15 mouse cellular contexts compared by ENCODE assay signal in the genomic region with DNA sequence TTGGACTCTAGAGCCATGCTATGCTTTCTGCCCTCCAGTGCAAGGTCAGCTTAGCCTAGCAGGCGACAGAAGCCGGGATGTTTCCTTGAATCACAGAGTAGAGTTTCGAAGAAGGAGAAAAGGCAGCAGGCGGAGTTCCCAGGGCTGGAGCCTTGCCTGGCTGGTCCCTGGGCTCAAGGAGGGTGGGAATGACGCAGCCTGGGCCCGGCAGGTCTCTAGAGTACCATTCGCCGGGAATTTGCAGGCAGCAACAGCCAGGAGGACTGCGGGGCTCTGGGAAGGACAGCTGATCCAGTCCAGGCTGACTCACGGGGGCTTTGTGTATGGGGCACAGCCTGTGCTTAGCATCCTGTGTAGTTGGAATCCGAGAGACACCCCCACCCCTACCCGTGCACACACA. TPM values are rescaled to one million over a fixed set of nuclear protein-coding genes. Genes with fewer than 3 reads are reported as not detected.
DNase-seq lines count a peak whose midpoint lies in the region; ATAC-seq and TF ChIP-seq lines count a peak whose summit lies in the region.
"Had no signal": no experiment of that assay in that cellular context is flagged by ENCODE, and none has a peak within 500 bp of the region (broad histone marks: within the 10 kb centered on the region; RNA-seq: fewer than 3 reads in every experiment).

No protein-coding gene starts in this region.

- no peaks in the 10 kb centered on the region for H3K36me3 ChIP-seq in neural tube, embryonic 12.5 days
- no peaks in the 10 kb centered on the region for H3K36me3 ChIP-seq in heart, postnatal 0 days (replicated peaks; ENCODE audit: control insufficient read depth, insufficient read depth, low read length)
- H3K36me3 ChIP-seq: heart, embryonic 13.5 days; stomach, embryonic 15.5 days had no signal

- H3K4me3 ChIP-seq in neural tube, embryonic 12.5 days: no peak overlapping the region
- H3K4me3 ChIP-seq in heart, postnatal 0 days (ENCODE audit: low read depth, low read length): no peak overlapping the region
- H3K4me3 ChIP-seq: erythroblast, embryonic 14.5 days; heart, embryonic 13.5 days; stomach, embryonic 15.5 days had no signal

- no peak overlapping the region for H3K4me2 ChIP-seq in neural tube, embryonic 12.5 days (replicated peaks)
- no peak overlapping the region for H3K4me2 ChIP-seq in heart, postnatal 0 days (ENCODE audit: low read depth, low read length)
- H3K4me2 ChIP-seq: heart, embryonic 13.5 days; stomach, embryonic 15.5 days had no signal

- no peak for TF ChIP-seq EP300 in heart, postnatal 0 days (IDR thresholded peaks at IDR 0.05; ENCODE audit: low read depth)

- peak; percentile 14 to 43 for DNase-seq in adrenal gland, adult (ENCODE audit: inconsistent age in 2 of 2, low spot score in 1 of 2)
- DNase-seq in adrenal gland, adult 8-10 months: no peak
- no peak for DNase-seq in neural tube, embryonic 10.5 days (ENCODE audit: extremely low spot score, low spot score)
- DNase-seq in heart, postnatal 0 days (ENCODE audit: low spot score): no peak
- peak; percentile 80 for DNase-seq in skeletal muscle tissue, adult 2 months (ENCODE audit: low read depth, low spot score)
- DNase-seq in layer of hippocampus, postnatal 36 days: no peak
- no peak for DNase-seq in spleen, postnatal 4 days (ENCODE audit: low spot score in 2 of 2)
- DNase-seq: forebrain, postnatal 0 days had no signal

- peaks cover 12% of the 10 kb centered on the region for H3K4me1 ChIP-seq in neural tube, embryonic 12.5 days
- H3K4me1 ChIP-seq in heart, postnatal 0 days (ENCODE audit: control insufficient read depth, insufficient read depth): no peaks in the 10 kb centered on the region

- H3K27me3 ChIP-seq in neural tube, embryonic 12.5 days (replicated peaks): no peaks in the 10 kb centered on the region
- H3K27me3 ChIP-seq in heart, postnatal 0 days (ENCODE audit: control insufficient read depth, insufficient read depth, low read length): no peaks in the 10 kb centered on the region
- H3K27me3 ChIP-seq: Patski; stomach, embryonic 15.5 days had no signal

- no peak for TF ChIP-seq CTCF in heart, postnatal 0 days (IDR thresholded peaks at IDR 0.05; ENCODE audit: low read depth)

- ATAC-seq in neural tube, embryonic 12.5 days (ENCODE audit: low FRiP score, low read depth): 0 out of 2 replicates have a peak, but pooled peaks have one; percentile 29
- ATAC-seq in heart, postnatal 0 days (ENCODE audit: insufficient read depth, low read depth): peak; percentile 19
- ATAC-seq: forebrain, postnatal 0 days; Patski had no signal

- H3K9me3 ChIP-seq in neural tube, embryonic 12.5 days: no peaks in the 10 kb centered on the region
- H3K9me3 ChIP-seq in heart, postnatal 0 days (replicated peaks; ENCODE audit: control insufficient read depth, low read length): no peaks in the 10 kb centered on the region
- H3K9me3 ChIP-seq: heart, embryonic 13.5 days; stomach, embryonic 15.5 days had no signal

- no peak overlapping the region for H3K27ac ChIP-seq in neural tube, embryonic 12.5 days
- no peak overlapping the region for H3K27ac ChIP-seq in heart, postnatal 0 days (ENCODE audit: low read depth)
- H3K27ac ChIP-seq: heart, embryonic 13.5 days; stomach, embryonic 15.5 days had no signal

- WGBS in neural tube, embryonic 12.5 days: 78% methylated on average over 12 of the region's 12 CpGs
- WGBS in heart, postnatal 0 days: 72% methylated on average over 12 of the region's 12 CpGs

- no peak overlapping the region for H3K9ac ChIP-seq in neural tube, embryonic 12.5 days
- no peak overlapping the region for H3K9ac ChIP-seq in heart, postnatal 0 days (replicated peaks; ENCODE audit: low read depth, low read length)
- H3K9ac ChIP-seq: forebrain, postnatal 0 days; heart, embryonic 13.5 days; stomach, embryonic 15.5 days had no signal

RNA-seq across cellular contexts. Expression of a gene that starts 48.8 kb away (rescaled TPM):
- total RNA-seq in adrenal gland, adult 8-10 months (2022): 1 to 10 TPM in 2 of 4 experiments, under 1 TPM in 2; 0.62 to 3.5 (median 1.5) TPM
- polyA plus RNA-seq in neural tube, embryonic 12.5 days (2016; fragmentation: Nextera tagmentation; extraction: Ambion mirVana): 9.2 and 12.9 TPM in 2 replicates
- total RNA-seq in heart, postnatal 0 days (2014; rRNA removed; ENCODE audit: low replicate concordance): 2.8 and 10.5 TPM in 2 replicates
- polyA plus RNA-seq in heart, postnatal 0 days (2015; fragmentation: Nextera tagmentation; extraction: Ambion mirVana): 10.7 and 10.8 TPM in 2 replicates
- 1 to 10 TPM; 2.4 to 2.9 TPM for total RNA-seq in layer of hippocampus, postnatal 36 days (2021)
- total RNA-seq: CH12.LX had no signal
- polyA plus RNA-seq: erythroblast, embryonic 14.5 days; small intestine, adult 2 months had no signal

Comparison
In these comparisons a context has a peak if more than half of its experiments do, and no peak if none do; other contexts are left out.
1. DNase-seq: peak in adrenal gland, adult (2 of 2) and skeletal muscle tissue, adult 2 months (single experiment); none in adrenal gland, adult 8-10 months (single experiment), neural tube, embryonic 10.5 days (single experiment), heart, postnatal 0 days (single experiment), layer of hippocampus, postnatal 36 days (0 of 2) and spleen, postnatal 4 days (0 of 2).